Mouse (Mus musculus) kidney, postnatal 0 days (tissue): ENCODE data around the gene Tmem253. TPM values are rescaled to one million over a fixed set of nuclear protein-coding genes. Genes with fewer than 3 reads are reported as not detected.

ENCODE experiments used
- ATAC-seq: fragments of 200-750 bp; cut with Nextera tagmentation; replicated peaks from 2 replicates; pipeline ENCODE4 v1.8.0; 2017; ENCODE audit warnings: low read depth, moderate number of reproducible peaks, moderate TSS enrichment, moderate library complexity; ENCODE audit not compliant: low FRiP score
- DNase-seq: peaks from one replicate; pipeline ENCODE4 v3.0.0-alpha.2; 2016; ENCODE audit warnings: low spot score
- H3K27ac ChIP-seq: fragments of 300-500 bp; sonication (generic); 2 replicates; pipeline ENCODE4 v1.5.1; 2014; ENCODE audit warnings: mild to moderate bottlenecking
- H3K27me3 ChIP-seq: fragments of 300-500 bp; sonication (generic); 2 replicates; pipeline ENCODE4 v1.6.1; 2014; ENCODE audit warnings: low read length, mixed read lengths; ENCODE audit not compliant: insufficient read depth
- H3K36me3 ChIP-seq: fragments of 300-500 bp; sonication (generic); 2 replicates; pipeline ENCODE4 v1.6.1; 2014; ENCODE audit warnings: low read length, mixed read lengths; ENCODE audit not compliant: insufficient read depth
- H3K4me1 ChIP-seq: fragments of 300-500 bp; sonication (generic); replicated peaks from 2 replicates; pipeline ENCODE4 v1.6.1; 2014; ENCODE audit warnings: antibody characterized with exemption, low read length, mixed read lengths; ENCODE audit not compliant: insufficient read depth
- H3K4me2 ChIP-seq: fragments of 300-500 bp; sonication (generic); 2 replicates; pipeline ENCODE4 v1.6.1; 2014; ENCODE audit warnings: mild to moderate bottlenecking, low read length, moderate library complexity, mixed read lengths
- H3K4me3 ChIP-seq: fragments of 300-500 bp; sonication (generic); replicated peaks from 2 replicates; pipeline ENCODE4 v1.5.1; 2014; ENCODE audit warnings: low read depth, low read length
- H3K9ac ChIP-seq: fragments of 300-500 bp; sonication (generic); 2 replicates; pipeline ENCODE4 v1.6.1; 2014; ENCODE audit warnings: low read depth, low read length
- H3K9me3 ChIP-seq: fragments of 300-500 bp; sonication (generic); replicated peaks from 2 replicates; pipeline ENCODE4 v1.6.1; 2016; ENCODE audit warnings: low read length, inconsistent platforms, mixed read lengths
- CTCF ChIP-seq: IDR thresholded peaks from 2 replicates; pipeline ENCODE4 v1.5.1; 2016; ENCODE audit warnings: antibody characterized with exemption, low read depth, mild to moderate bottlenecking, moderate library complexity
- WGBS: fragments of 180-500 bp; shearing (Covaris S2); extraction: QIAGEN DNeasy Blood & Tissue Kit; methylation state at CpG from one replicate; pipeline ENCODE4 v1.1.7; 2014; 5-methylcytosine and 5-hydroxymethylcytosine counted together
- polyA plus RNA-seq: library from polyadenylated mRNA; unstranded; fragments of >200 nt; fragmentation: Nextera tagmentation; extraction: Ambion mirVana; gene quantifications from 2 replicates; pipeline ENCODE4 v1.2.1, GENCODE M21; 2015

Tmem253 gene
- polyA plus RNA-seq, 1 experiment from 2014 or later, result 2.3 TPM

GRCm38 (mm10) chr14:51985301-51986152 is 29.9 kb upstream of the Tmem253 start:
- H3K4me3 ChIP-seq, result peak overlapping the region; percentile 83
- no peak for TF ChIP-seq CTCF
- peak overlapping the region; percentile 95 for H3K27ac ChIP-seq
- no peaks in the 10 kb centered on the region for H3K27me3 ChIP-seq
- ATAC-seq, result peak; percentile 68
- no peaks in the 10 kb centered on the region for H3K9me3 ChIP-seq
- peak; percentile 92 for DNase-seq
- H3K9ac ChIP-seq, result peak overlapping the region; percentile 86
- H3K36me3 ChIP-seq, result peaks cover 21% of the 10 kb centered on the region; the same call in 1 of the 2 replicates
- peak overlapping the region; percentile 89 for H3K4me2 ChIP-seq
- H3K4me1 ChIP-seq, result peaks cover 5% of the 10 kb centered on the region; the same call in 1 of the 2 replicates
- WGBS, result 1% methylated on average over 27 of the region's 27 CpGs

- Histone ChIP-seq H3K27ac (peak overlapping the region; percentile 95), H3K9me3 (no peaks in the 10 kb centered on the region)
- WGBS, result 7% methylated on average over 7 of the region's 7 CpGs
These were observed 29.3 kb upstream of the Tmem253 start for GRCm38 (mm10) chr14:51986153-51986505.

GRCm38 (mm10) chr14:51987177-51987576 is 28.3 kb upstream of the Tmem253 start:
- ATAC-seq (no peak), DNase-seq (no peak)
- Histone ChIP-seq H3K9me3 (no peaks in the 10 kb centered on the region), H3K36me3 (peaks cover 35% of the 10 kb centered on the region), H3K27ac (no peak overlapping the region), H3K27me3 (no peaks in the 10 kb centered on the region), H3K4me1 (peaks cover 5% of the 10 kb centered on the region; the same call in 1 of the 2 replicates), H3K4me2 (no peak overlapping the region), H3K9ac (no peak overlapping the region), H3K4me3 (no peak overlapping the region)
- no peak for TF ChIP-seq CTCF
- WGBS, result 93% methylated on average over 6 of the region's 6 CpGs

More at GRCm38 (mm10) chr14:51986153-51986505, 29.3 kb upstream of the Tmem253 start:
- ATAC-seq, result no peak
- Histone ChIP-seq H3K9ac (peak overlapping the region; percentile 86), H3K4me1 (peaks cover 5% of the 10 kb centered on the region; the same call in 1 of the 2 replicates), H3K4me2 (peak overlapping the region; percentile 89), H3K36me3 (peaks cover 27% of the 10 kb centered on the region), H3K27me3 (no peaks in the 10 kb centered on the region), H3K4me3 (peak overlapping the region; percentile 83)
- TF ChIP-seq CTCF, result no peak
- DNase-seq, result no peak

GRCm38 (mm10) chr14:51988731-51989130 is 26.7 kb upstream of the Tmem253 start:
- no peaks in the 10 kb centered on the region for H3K27me3 ChIP-seq
- H3K4me2 ChIP-seq, result no peak overlapping the region
- WGBS, result 56% methylated on average over 12 of the region's 12 CpGs
- peaks cover 43% of the 10 kb centered on the region for H3K36me3 ChIP-seq
- DNase-seq (peak; percentile 27), ATAC-seq (peak; percentile 65)
- no peak; the same call in 1 of the 2 replicates for TF ChIP-seq CTCF
- no peak overlapping the region for H3K27ac ChIP-seq
- peaks cover 5% of the 10 kb centered on the region; the same call in 1 of the 2 replicates for H3K4me1 ChIP-seq
- H3K9me3 ChIP-seq, result no peaks in the 10 kb centered on the region
- no peak overlapping the region for H3K9ac ChIP-seq
- H3K4me3 ChIP-seq, result no peak overlapping the region

- no peak for TF ChIP-seq CTCF
- Histone ChIP-seq H3K4me2 (no peak overlapping the region), H3K4me1 (0 out of 2 replicates have a peak, but pooled peaks cover 2% of the 10 kb centered on the region), H3K4me3 (no peak overlapping the region), H3K36me3 (peaks cover 50% of the 10 kb centered on the region), H3K9ac (no peak overlapping the region), H3K9me3 (no peaks in the 10 kb centered on the region), H3K27me3 (no peaks in the 10 kb centered on the region), H3K27ac (no peak overlapping the region)
- no peak for ATAC-seq
- WGBS, result 72% methylated on average over 12 of the region's 12 CpGs
- no peak for DNase-seq
These were observed 25.9 kb upstream of the Tmem253 start for GRCm38 (mm10) chr14:51989461-51989970.

GRCm38 (mm10) chr14:51994453-51994852 is 21.0 kb upstream of the Tmem253 start:
- Histone ChIP-seq H3K4me2 (no peak overlapping the region), H3K27me3 (no peaks in the 10 kb centered on the region), H3K27ac (no peak overlapping the region), H3K9me3 (no peaks in the 10 kb centered on the region), H3K36me3 (peaks cover 69% of the 10 kb centered on the region), H3K4me3 (no peak overlapping the region), H3K4me1 (no peaks in the 10 kb centered on the region), H3K9ac (no peak overlapping the region)
- DNase-seq (no peak), ATAC-seq (no peak)
- 93% methylated on average over 4 of the region's 4 CpGs for WGBS
- no peak for TF ChIP-seq CTCF
